Mouse (Mus musculus) induced T-regulatory cell, adult 2 months (primary cell): ENCODE results near the gene Bsn.

Experiments used
- DNase-seq: peaks from one replicate; pipeline ENCODE4 v3.0.0-alpha.2; 2012; ENCODE audit warnings: low read depth

Gene Bsn

DNA sequence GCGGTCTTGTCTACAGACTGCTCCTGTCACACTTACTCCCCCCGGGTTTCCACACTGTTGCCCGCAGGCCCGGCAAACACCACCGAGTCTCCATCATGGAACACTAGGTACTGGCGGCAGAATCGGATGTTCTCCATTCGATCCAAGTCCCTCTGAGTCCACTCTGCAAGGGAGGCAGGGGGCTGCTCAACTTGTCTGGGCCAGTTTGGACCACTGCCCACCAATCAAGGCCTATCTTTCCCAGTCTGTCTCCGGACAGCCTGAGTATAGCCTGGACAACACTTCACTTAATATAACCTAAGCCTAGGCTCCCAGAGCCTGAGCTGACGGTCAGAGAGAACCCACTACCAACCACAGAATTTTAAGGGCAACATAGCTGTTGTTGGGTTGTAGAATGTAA is 96.6 kb downstream of the Bsn start:
- no peak for DNase-seq

- no peak for DNase-seq
Observed at GRCm38 (mm10) chr9:108090611-108091120, 99.5 kb downstream of the Bsn start.

DNA sequence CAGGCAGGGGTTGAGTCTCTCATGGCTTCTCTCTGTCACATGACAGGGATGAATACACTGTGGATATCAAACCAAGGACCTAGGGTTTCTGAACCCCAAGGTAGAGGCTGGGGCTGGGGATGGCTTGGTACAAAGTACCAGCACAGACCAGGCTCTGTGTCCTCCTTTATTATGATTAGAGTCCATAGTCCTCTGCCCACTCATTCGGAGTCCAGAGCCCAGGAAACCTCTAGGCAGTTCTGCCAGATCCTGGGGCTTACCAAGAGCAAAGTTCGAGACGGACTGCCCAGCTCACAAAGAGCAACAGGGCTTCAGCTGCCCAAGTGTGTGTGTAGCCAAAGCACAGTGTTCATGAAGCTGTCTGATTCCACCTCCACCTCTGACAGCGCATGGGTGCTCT is 104.9 kb downstream of the Bsn start:
- DNase-seq: no peak

DNA sequence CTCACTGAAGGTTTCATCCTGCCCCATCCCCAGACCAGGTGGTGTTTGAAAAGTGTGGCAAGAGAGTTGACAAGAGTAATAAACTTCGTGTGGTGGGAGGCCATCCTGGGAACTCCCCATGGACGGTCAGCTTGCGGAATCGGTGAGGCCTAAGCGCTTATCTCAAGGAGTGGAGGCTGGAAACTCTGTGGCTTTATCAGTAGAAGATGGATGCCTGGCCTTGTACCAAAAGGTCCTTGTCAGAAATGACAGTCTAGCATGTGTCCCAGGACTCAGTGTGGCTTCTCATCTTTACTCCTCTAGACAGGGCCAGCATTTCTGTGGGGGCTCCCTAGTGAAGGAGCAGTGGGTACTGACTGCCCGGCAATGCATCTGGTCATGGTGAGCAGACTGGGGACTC is 106.6 kb downstream of the Bsn start:
- no peak for DNase-seq

GRCm38 (mm10) chr9:108082988-108083431 is 107.2 kb downstream of the Bsn start, which contains the start of gene Rnf123:
TSS of gene Rnf123 (minus strand) at chr9:108083346.
- peak; percentile 80 for DNase-seq

- DNase-seq: peak; percentile 49
Observed at GRCm38 (mm10) chr9:108082549-108082948, 107.6 kb downstream of the Bsn start.

DNA sequence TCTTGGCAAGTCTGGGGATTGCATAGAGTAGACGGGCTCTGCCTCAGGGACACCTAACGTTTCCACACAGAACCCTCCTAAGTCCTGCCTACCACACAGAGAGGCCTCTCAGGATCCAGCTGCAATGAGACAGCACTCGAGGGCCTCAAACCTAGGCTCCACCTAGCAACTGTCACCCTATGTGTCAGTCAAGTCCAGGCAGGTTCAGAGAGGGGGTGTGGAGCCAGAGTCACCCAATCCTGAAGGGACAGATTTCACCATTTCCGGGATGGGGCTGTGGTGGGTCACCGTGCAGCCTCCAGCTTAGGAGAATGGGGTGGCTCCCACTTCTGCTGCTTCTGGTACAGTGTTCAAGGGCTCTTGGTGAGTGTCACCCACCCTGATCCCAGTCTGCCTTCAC is 110.0 kb downstream of the Bsn start, which contains the start of gene Mst1:
Gene Mst1 (plus strand): TSS at position 269 of the 400 bp plus-strand sequence.
- DNase-seq: no peak

GRCm38 (mm10) chr9:108073141-108073930 is 116.8 kb downstream of the Bsn start:
- DNase-seq: no peak

DNA sequence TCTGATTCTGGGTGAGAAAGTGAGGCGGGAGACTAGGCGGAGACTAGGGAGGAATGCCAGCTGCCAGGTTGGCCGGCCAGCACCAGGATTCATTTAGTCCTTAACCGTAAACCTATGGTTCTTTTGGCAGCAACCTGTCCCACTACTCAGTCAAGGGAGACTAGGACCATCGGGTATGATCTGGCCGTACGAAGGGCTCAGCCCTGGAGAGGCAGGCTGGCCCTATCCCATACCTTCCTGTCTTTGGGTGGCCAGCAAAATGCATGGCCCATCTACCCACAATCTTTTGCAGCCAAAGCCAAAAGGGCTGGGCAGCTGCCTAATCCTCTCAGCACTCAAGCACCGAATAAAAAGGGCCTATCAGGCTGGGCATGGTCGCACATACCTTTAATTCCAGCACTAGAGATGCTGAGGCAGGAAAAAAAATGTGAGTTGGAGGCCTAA is 117.7 kb downstream of the Bsn start:
- DNase-seq: no peak

GRCm38 (mm10) chr9:108071801-108072200 is 118.4 kb downstream of the Bsn start:
- DNase-seq: no peak

DNA sequence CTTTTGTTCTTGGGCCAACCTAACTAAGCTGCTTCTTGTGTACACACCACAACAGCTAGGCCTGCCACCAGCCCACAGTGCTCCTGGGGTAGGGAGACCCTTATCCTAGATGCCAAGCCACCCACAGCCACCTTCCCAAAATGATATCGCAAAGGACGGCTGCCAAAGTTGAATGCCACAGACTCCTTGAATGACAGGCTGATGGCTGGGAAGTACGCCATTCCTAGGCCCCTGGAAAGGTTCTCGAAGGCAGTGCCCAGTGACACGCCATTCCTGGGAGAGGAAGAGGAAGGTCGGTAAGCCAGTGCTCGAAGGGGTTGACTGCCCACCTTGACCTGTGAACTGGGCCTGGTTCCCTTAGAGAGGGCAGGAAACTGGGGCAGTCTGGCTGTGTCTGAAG is 120.7 kb downstream of the Bsn start:
- no peak for DNase-seq

DNA sequence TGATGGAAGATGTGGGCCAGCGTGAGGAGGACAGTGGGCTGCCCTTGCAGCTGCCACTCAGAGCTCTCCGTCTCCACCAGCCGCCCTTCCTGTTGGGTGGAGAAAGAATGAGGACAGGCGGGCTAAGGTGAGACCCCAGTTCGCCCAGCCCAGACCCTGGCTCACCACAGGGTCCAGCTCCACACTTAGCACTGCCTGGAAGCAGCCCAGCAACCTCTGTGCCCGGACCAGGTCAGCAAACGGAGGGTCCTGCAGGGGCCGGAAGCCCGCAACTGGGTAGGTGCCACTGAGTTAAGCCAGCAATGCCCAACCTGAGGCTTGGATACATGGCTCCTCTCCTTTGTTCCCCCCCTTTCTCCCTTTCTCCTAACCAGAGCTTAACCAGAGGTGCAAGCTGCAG is 121.2 kb downstream of the Bsn start:
- no peak for DNase-seq

DNA sequence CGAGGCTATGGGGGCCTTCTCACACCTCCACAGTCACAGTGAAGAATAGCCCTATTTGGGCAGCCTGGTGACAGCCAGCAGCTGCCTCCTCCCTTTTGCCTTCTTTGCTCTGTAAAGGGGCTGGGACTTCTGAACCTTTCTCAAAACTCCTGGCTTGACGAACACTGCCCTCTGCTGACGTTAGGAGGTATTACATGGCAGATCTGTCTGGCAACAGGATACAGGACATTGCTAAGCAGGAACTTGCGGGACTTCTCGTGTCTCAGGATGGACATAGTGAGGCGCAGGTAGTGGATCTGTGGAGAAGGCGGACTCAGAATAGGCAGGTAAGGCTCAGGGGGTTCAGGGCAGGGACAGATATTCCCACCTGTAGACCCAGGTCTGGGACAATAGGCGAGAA is 122.3 kb downstream of the Bsn start:
- DNase-seq: peak; percentile 93

GRCm38 (mm10) chr9:108067199-108067598 is 123.0 kb downstream of the Bsn start:
- no peak for DNase-seq

DNA sequence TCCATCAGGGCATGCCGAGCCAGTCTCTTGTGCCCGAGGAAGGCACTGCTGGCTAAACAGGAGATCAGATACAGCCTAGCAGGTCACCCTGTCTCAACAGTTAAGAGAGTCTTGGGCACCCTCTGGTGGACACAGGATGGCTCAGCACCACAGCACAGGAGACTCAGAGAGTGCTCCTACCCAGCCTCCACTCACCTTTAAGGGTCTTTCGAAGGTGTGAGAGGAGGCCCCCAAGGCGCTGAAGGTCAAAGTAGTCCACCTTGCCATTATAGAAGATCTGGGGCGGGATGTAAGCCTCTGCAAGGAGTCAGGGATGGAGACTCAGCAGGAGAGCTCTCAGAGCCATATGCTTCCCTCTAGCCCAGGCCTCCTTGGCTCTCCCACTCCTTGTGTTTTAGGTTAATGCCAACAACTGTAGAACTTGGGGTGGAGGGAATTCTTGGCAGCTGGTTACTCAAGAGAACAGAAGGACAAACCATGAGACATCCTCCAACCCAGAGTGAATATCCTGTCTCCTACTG is 124.6 kb downstream of the Bsn start:
- peak; percentile 76 for DNase-seq

DNA sequence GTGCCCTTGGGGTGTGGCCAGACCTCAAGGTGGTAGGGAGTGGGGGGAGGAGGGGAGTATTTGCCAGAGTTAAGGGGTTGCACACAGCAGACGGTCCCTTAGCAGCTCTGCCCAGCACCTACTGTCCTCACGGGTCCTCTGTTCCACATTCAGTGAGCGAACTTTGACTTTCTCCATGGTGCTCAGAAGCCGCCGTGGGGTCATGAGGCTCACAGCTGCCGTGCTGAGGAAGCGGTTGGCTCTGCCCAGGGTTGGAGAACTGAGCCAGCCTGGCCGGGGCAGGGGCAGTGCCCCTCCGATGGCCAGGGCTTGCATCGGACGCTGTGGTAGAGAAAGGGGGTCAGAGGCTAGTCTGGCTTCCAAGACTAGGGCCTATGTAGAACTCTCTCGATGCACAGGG is 126.8 kb downstream of the Bsn start:
- DNase-seq: no peak

DNA sequence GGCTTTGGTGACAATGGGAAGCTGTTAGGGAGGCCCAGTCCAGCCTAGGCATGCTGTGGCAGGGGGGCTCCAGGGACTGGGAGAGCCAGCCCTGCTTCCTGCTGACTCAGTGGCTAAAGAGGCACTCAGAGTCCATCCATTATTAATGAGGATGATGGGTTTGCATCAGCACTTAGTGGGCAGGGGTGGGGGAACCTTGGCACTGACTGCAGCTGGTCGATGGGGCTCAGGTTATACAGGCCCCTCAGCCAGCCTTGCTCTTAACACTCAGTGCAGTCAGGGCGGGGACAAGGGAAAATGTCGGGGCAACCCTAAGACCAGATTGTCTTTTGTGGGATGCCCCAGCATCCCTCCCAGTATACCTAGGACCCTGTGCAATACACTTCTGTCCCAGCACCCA is 128.0 kb downstream of the Bsn start:
- DNase-seq: no peak

- no peak for DNase-seq
Observed at GRCm38 (mm10) chr9:108058291-108058690, 131.9 kb downstream of the Bsn start.

DNA sequence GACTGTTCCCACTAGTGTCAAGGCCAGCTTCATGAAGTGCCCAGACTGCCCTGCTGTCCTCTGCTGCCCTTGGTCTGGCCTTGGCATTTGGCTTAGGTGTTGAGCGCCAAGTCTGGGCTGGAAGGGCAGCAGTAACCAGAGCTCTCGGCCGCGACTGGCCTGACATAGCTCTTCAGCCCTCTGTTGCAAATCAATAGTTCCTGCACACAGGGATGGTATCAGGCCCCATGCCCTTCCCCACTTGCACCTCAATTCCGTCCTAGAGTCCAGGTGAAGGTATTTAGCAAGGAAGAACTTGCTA is 133.0 kb downstream of the Bsn start:
- DNase-seq: no peak

GRCm38 (mm10) chr9:108056361-108057261 is 133.6 kb downstream of the Bsn start:
- no peak for DNase-seq

DNA sequence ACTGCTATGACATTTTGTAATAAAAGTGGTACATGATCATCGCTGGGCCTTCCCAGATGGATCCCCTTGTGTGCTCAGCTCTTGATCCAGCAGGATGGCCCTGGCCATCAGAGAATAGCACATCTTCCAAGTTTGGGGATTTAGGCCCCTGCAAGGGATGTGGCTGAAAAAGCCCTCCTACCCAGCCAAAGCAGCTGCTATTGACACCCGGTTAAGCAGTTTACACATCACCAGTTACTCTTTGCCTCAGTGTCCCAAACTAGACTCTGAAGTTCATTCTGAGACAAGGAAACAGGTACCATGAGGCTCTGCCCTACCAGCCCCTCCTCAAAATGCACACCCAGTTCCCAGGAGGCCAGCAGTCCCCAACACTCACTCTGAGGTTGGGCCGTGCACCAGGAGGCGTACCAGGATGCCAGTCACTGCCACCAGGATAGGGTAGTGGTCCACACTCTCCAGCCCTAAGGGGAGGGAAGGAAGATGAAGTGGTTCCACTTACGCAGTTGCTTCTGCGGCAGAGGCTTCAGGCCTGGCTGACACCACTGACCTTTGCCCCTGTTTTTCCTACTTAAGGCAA is 134.4 kb downstream of the Bsn start:
- no peak for DNase-seq

- DNase-seq: no peak
Observed at GRCm38 (mm10) chr9:108055061-108055460, 135.1 kb downstream of the Bsn start.
